Mouse (Mus musculus): ENCODE measurements around the gene Nsg1.

- TF ChIP-seq CTCF (IDR thresholded peaks at IDR 0.05; ENCODE audit: control insufficient read depth, insufficient read depth, low read length) (no peak), POLR2A (IDR thresholded peaks at IDR 0.05; ENCODE audit: borderline replicate concordance, control insufficient read depth, low read depth, low read length) (no peak)
These were observed 1.2 kb downstream of the Nsg1 start for GRCm38 (mm10) chr5:38158501-38158946.
